Mouse (Mus musculus) neural tube, embryonic 14.5 days (tissue): ENCODE results near the gene Dtnb. TPM values are rescaled to one million over a fixed set of nuclear protein-coding genes. Genes with fewer than 3 reads are reported as not detected.

Source experiments
- ATAC-seq: fragments of 200-750 bp; cut with Nextera tagmentation; 2 replicates; pipeline ENCODE4 v1.8.0; 2017; ENCODE audit warnings: low read depth, mild to moderate bottlenecking, moderate TSS enrichment, moderate library complexity
- H3K27ac ChIP-seq: fragments of 300-500 bp; sonication (generic); 2 replicates; pipeline ENCODE4 v1.5.1; 2014; ENCODE audit warnings: low read depth, mild to moderate bottlenecking, control low read depth, low read length, moderate library complexity, mixed read lengths
- H3K27me3 ChIP-seq: fragments of 300-500 bp; sonication (generic); 2 replicates; pipeline ENCODE4 v1.6.1; 2014; ENCODE audit warnings: low read length; ENCODE audit not compliant: control insufficient read depth, insufficient read depth
- H3K36me3 ChIP-seq: fragments of 300-500 bp; sonication (generic); 2 replicates; pipeline ENCODE4 v1.6.1; 2014; ENCODE audit warnings: low read length, mixed read lengths; ENCODE audit not compliant: control insufficient read depth, insufficient read depth
- H3K4me1 ChIP-seq: fragments of 300-500 bp; sonication (generic); 2 replicates; pipeline ENCODE4 v1.6.1; 2014; ENCODE audit warnings: low read length; ENCODE audit not compliant: control insufficient read depth, insufficient read depth
- H3K4me2 ChIP-seq: fragments of 300-500 bp; sonication (generic); 2 replicates; pipeline ENCODE4 v1.6.1; 2014; ENCODE audit warnings: mild to moderate bottlenecking, low read depth, low read length, control low read depth
- H3K4me3 ChIP-seq: fragments of 300-500 bp; sonication (generic); 2 replicates; pipeline ENCODE4 v1.5.1; 2014; ENCODE audit warnings: low read depth, low read length, control low read depth, mixed read lengths
- H3K9ac ChIP-seq: fragments of 300-500 bp; sonication (generic); replicated peaks from 2 replicates; pipeline ENCODE4 v1.6.1; 2014; ENCODE audit warnings: low read depth, mild to moderate bottlenecking, control low read depth, low read length, mixed read lengths
- H3K9me3 ChIP-seq: fragments of 300-500 bp; sonication (generic); 2 replicates; pipeline ENCODE4 v1.6.1; 2016; ENCODE audit warnings: low read length; ENCODE audit not compliant: control insufficient read depth
- WGBS: fragments of 180-500 bp; shearing (Covaris S2); extraction: QIAGEN DNeasy Blood & Tissue Kit; methylation state at CpG from one replicate; pipeline ENCODE4 v1.1.7; 2014; 5-methylcytosine and 5-hydroxymethylcytosine counted together
- polyA plus RNA-seq: library from polyadenylated mRNA; unstranded; fragments of >200 nt; fragmentation: Nextera tagmentation; extraction: Ambion mirVana; gene quantifications from 2 replicates; pipeline ENCODE4 v1.2.1, GENCODE M21; 2014

Gene Dtnb
- polyA plus RNA-seq, 1 experiment from 2014 or later, result 72.6 TPM

DNA sequence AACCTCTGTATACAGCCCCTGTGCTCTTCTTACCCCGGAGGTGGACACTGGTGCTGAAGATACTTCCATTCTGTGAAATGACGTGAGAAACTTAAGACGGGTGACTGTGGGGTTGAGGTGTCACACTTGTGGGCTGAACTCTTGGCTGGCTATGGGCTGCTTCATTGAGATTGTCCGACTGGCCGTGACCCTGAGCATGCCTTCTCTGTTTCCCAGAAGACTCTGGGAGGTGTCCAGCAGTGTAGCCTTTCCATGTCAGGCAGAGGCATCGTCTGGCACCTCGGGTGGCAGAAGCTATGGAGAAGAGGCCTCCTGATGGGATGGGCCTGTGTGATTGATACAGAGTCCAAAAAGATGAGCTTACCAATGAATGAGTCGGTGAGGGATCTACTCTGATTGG is 241.0 kb downstream of the Dtnb start:
- Histone ChIP-seq H3K4me3 (no peak overlapping the region), H3K36me3 (no peaks in the 10 kb centered on the region), H3K27me3 (no peaks in the 10 kb centered on the region), H3K4me2 (no peak overlapping the region), H3K4me1 (peaks cover 26% of the 10 kb centered on the region), H3K9me3 (no peaks in the 10 kb centered on the region), H3K27ac (no peak overlapping the region), H3K9ac (no peak overlapping the region)
- ATAC-seq, result no peak
- WGBS, result 87% methylated on average over 8 of the region's 8 CpGs

DNA sequence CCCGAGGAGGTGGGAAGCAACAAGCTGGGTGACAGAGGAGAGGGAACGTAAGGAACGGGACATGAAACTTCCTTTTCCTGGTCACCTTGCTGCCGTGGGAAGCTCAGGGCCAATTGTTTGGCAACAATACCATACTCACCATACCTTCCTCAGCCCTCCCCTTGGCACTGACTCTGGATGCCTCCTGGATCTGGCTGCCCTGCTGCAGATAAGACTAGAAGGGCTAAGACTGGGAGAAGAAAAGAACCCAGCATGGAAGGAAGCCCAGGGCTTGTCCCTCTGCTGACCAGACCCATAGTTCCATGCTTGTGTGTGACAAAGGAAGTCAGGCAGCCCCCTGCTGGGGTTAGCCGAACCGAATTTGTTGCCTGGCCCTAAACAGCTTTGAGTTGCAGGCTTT is 243.2 kb downstream of the Dtnb start:
- no peak overlapping the region for H3K9ac ChIP-seq
- 43% methylated on average over 6 of the region's 6 CpGs for WGBS
- H3K36me3 ChIP-seq, result no peaks in the 10 kb centered on the region
- no peaks in the 10 kb centered on the region for H3K9me3 ChIP-seq
- no peaks in the 10 kb centered on the region for H3K27me3 ChIP-seq
- ATAC-seq, result no peak
- H3K4me1 ChIP-seq, result peaks cover 8% of the 10 kb centered on the region
- H3K27ac ChIP-seq, result no peak overlapping the region
- H3K4me3 ChIP-seq, result no peak overlapping the region
- H3K4me2 ChIP-seq, result no peak overlapping the region

DNA sequence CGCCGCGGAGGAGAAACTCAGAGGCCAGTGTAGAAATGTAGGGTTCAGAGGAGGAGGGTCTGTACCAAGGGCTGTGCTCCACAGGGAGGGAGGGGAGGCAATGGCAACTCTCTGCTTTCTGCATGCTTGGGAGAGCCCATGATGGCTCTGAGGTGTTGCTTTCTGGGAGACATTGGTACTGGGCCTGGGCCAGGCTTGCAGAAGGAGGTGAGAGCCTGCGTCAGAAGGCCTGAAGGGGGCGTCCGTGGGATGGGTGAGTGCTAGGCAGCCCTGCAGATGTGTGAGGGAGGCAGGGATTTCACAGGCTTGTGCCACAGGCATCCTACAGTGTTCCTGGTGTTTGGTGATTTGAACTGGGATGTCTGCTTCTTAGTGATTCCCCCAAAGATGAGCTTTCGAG is 244.9 kb downstream of the Dtnb start:
- ATAC-seq, result no peak
- WGBS, result 69% methylated on average over 7 of the region's 7 CpGs
- no peaks in the 10 kb centered on the region for H3K36me3 ChIP-seq
- H3K4me2 ChIP-seq, result no peak overlapping the region
- no peaks in the 10 kb centered on the region for H3K27me3 ChIP-seq
- H3K9me3 ChIP-seq, result no peaks in the 10 kb centered on the region
- no peaks in the 10 kb centered on the region for H3K4me1 ChIP-seq
- H3K9ac ChIP-seq, result no peak overlapping the region
- H3K27ac ChIP-seq, result no peak overlapping the region
- no peak overlapping the region for H3K4me3 ChIP-seq

DNA sequence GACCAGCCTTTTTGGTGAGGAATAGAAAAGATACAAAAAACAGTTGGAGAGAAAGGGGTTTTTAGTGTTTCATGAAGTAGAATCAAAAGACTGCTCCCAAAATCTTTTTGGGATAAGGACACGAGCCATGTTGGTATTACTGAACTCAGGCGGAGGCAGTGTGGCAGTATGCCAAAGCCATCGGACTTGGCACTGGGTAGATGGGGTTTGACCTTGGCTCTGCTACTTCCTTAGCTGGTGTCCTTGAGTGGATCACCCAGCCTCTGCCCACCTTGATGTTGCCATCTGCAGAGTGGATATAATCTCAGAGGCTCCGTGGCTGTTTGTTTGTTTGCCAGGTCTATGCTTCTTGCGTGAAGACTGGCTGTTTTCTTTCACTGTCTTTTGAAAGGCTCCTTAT is 245.4 kb downstream of the Dtnb start:
- no peak for ATAC-seq
- no peak overlapping the region for H3K27ac ChIP-seq
- H3K4me3 ChIP-seq, result no peak overlapping the region
- WGBS, result 78% methylated on average over 5 of the region's 5 CpGs
- H3K4me2 ChIP-seq, result no peak overlapping the region
- H3K27me3 ChIP-seq, result no peaks in the 10 kb centered on the region
- H3K4me1 ChIP-seq, result no peaks in the 10 kb centered on the region
- no peaks in the 10 kb centered on the region for H3K9me3 ChIP-seq
- H3K9ac ChIP-seq, result no peak overlapping the region
- no peaks in the 10 kb centered on the region for H3K36me3 ChIP-seq

DNA sequence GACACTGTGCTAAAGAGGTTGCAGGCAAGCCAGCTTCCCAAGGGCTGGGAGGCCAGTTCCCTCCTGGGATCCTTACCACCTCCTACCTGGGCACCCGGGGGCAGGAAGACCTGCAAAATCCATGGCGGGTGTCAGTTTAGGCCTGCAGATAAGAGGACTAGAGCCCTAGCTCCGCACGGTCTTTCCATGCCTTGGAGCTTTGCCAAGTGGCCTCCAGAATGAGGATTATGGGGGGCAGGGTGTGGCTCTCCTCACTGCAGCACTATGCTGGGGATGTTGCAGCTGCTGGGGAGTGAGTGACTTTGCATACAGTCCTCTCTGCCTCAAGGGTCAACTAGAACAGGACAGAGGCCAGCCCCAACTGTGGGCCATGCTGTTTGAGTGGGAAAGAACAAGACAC is 247.7 kb downstream of the Dtnb start:
- no peaks in the 10 kb centered on the region for H3K36me3 ChIP-seq
- WGBS, result 72% methylated on average over 4 of the region's 4 CpGs
- H3K4me2 ChIP-seq, result no peak overlapping the region
- H3K27me3 ChIP-seq, result no peaks in the 10 kb centered on the region
- H3K4me3 ChIP-seq, result no peak overlapping the region
- no peaks in the 10 kb centered on the region for H3K9me3 ChIP-seq
- H3K9ac ChIP-seq, result no peak overlapping the region
- no peak overlapping the region for H3K27ac ChIP-seq
- no peak for ATAC-seq
- H3K4me1 ChIP-seq, result peaks cover 4% of the 10 kb centered on the region; the same call in 1 of the 2 replicates

DNA sequence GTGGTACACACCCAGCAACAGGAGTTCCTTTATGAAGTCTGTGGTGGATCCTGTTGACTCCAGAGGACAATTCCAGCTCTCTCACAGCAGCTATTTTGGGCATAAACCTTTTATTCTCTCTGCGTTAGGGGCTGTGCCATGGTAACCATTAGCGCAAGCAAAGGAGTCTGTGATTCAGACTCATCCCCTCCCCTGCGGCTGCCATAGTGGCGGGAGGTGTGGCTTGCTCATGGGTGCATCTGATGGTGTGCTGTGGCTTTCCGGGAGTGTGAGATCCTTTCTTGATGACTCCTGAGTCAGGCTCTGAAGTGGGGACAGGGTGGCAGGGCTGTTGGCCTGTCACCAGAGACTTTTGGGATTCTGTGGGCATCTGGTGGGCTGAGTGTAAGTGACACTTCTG is 251.2 kb downstream of the Dtnb start:
- no peak for ATAC-seq

DNA sequence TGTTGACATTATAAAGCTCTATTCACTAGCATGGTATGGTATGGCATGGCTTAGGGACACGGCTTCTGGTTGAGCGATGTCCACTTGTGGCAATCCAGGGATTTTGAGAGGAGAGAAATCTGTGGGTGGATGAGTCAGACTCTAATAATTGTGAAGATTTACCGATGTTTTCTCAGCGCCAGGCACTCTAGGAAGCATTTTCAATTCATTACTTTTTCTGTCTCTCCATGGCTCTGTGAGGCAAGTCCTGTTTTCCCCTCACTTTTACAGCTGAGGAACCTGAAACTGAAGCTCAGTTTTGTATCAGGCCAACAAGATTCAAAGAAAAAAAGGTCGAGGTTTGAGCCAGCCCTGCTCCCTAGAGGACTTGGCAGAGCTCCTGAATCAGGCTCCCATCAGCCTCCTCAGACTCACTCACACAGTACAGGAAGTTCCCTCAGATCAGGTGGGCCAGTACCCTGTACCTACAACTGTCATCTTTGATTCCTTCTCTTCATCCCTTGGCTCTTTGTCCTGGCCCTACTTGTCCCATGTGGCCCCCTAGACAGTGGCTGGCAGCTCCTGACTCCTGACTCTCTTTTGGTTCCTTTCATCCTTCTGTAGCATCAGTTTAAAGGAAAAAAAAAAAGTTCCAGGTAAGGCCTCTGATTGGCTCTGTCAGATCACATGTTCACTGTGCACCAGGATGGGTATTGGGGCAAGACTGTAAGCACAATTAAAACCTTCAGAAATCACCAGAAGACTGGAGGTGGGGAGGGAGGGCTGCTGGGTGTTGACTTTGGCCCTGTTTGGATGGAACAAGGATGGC is 252.9 kb downstream of the Dtnb start:
- Histone ChIP-seq H3K4me1 (peaks cover 4% of the 10 kb centered on the region; the same call in 1 of the 2 replicates), H3K9ac (no peak overlapping the region), H3K27me3 (no peaks in the 10 kb centered on the region), H3K36me3 (no peaks in the 10 kb centered on the region), H3K27ac (no peak overlapping the region), H3K4me3 (no peak overlapping the region), H3K4me2 (no peak overlapping the region), H3K9me3 (no peaks in the 10 kb centered on the region)
- 79% methylated on average over 5 of the region's 5 CpGs for WGBS
- ATAC-seq, result no peak

More for the DNA sequence above, 251.2 kb downstream of the Dtnb start:
- Histone ChIP-seq H3K4me3 (no peak overlapping the region), H3K27ac (no peak overlapping the region), H3K27me3 (no peaks in the 10 kb centered on the region), H3K9me3 (no peaks in the 10 kb centered on the region), H3K9ac (no peak overlapping the region), H3K36me3 (no peaks in the 10 kb centered on the region), H3K4me2 (no peak overlapping the region), H3K4me1 (peaks cover 4% of the 10 kb centered on the region; the same call in 1 of the 2 replicates)
- 36% methylated on average over 5 of the region's 5 CpGs for WGBS

DNA sequence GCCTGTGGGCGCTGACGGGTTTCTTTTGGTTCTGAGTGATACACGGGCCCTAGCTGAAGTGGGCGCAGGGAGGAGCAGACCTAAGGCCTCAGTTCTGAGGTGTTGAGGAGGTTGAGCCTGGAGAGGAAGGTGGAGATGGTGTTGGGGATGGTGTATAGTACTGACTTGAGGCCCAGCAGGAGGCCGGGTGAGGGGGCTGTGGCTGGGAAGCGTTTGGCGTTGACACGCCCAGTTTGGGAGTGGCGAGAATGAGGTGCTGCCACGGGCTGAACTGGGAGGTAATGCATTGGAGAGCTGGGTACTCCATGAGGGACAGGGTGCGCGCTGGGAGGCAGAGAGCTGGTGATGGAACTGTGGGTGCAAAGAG is 253.5 kb downstream of the Dtnb start:
- no peak for ATAC-seq
- no peaks in the 10 kb centered on the region for H3K9me3 ChIP-seq
- H3K27me3 ChIP-seq, result no peaks in the 10 kb centered on the region
- no peak overlapping the region for H3K4me3 ChIP-seq
- no peak overlapping the region for H3K27ac ChIP-seq
- no peak overlapping the region for H3K4me2 ChIP-seq
- H3K36me3 ChIP-seq, result no peaks in the 10 kb centered on the region
- 56% methylated on average over 12 of the region's 12 CpGs for WGBS
- peaks cover 4% of the 10 kb centered on the region; the same call in 1 of the 2 replicates for H3K4me1 ChIP-seq
- no peak overlapping the region for H3K9ac ChIP-seq

DNA sequence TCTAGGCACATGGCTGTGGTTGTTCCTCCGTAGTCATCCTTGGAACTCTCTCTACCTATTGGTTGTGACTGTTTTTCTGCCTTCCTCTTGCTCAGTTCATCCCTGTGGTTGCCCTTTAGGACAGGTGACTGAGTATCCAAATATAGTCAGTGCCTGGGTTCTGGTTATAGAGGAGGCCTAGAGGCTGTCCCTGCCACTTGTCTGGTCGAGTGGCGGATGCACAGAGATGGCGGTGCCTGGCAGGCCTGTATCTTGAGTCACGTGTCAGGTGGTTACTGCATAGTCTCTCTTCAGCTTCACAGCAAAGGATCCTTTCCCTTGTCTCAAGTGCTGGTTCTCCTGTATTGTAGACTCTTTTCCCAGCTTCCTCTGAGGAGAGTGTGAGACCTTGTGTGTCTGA is 255.6 kb downstream of the Dtnb start:
- Histone ChIP-seq H3K9ac (no peak overlapping the region), H3K27me3 (no peaks in the 10 kb centered on the region), H3K4me3 (no peak overlapping the region), H3K4me2 (no peak overlapping the region), H3K36me3 (no peaks in the 10 kb centered on the region), H3K4me1 (peaks cover 4% of the 10 kb centered on the region; the same call in 1 of the 2 replicates), H3K9me3 (no peaks in the 10 kb centered on the region), H3K27ac (no peak overlapping the region)
- 92% methylated on average over 5 of the region's 5 CpGs for WGBS
- ATAC-seq, result no peak
